Mouse (Mus musculus) layer of hippocampus, postnatal 14 days (tissue): ENCODE results near the gene Kat6b. TPM values are rescaled to one million over a fixed set of nuclear protein-coding genes. Genes with fewer than 3 reads are reported as not detected.
"Not testable (repeated sequence)": the region's sequence is repeated elsewhere in the genome, so short reads cannot be mapped to it uniquely, and the experiment has no call there.

Experiments
- DNase-seq, 2 experiments: peaks; one replicate each; pipeline ENCODE4 v3.0.0; 2021 to 2022; ENCODE audit warnings: low spot score in 2 of 2, mixed read lengths in 1 of 2
- total RNA-seq, 2 experiments: library from RNA; stranded (reverse); gene quantifications; 2 replicates each; pipeline ENCODE4 v1.2.3; 2021

The Kat6b gene
- total RNA-seq, 2 experiments from 2014 or later = 58.0 to 62.2 TPM

DNA sequence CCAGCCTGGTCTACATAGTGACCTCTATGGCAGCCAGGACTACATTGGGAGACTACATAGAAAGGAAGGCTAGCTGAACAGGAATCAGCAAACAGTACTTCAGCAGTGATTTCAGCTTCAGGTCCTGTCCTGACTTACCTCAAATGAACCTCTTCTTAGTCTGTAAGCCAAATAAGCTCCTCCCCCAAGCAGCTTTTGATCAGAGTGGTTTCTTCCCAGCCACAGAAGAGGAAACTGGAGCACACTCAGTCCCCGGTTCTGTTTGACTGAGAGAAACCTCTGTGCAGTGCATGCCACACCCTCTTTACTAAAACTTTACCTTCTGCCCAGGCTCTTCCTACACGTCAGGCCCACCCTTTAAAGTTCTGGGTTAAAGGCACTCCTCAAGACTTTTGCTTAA lies 172.6 kb downstream of the Kat6b start:
- no peak for DNase-seq

DNA sequence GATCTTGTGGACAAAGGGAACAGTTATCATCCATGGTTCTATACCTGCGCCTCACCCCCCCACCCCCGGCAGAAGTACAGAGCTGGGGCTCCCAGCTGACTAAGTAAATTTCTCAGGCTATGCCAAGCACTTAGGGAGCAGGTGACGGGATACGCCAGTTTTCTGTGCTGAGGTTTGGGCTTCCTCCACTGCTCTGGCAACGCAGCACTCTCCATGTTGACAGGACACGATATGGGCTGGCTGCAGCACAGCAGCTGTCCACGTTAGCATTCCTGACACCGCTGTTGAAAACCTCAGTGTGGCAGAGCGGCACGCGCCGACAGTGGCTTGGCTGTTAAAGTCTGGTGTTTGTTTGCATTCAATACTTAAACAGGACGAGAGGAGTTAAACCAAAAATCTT lies 177.9 kb downstream of the Kat6b start:
- DNase-seq = no peak

DNA sequence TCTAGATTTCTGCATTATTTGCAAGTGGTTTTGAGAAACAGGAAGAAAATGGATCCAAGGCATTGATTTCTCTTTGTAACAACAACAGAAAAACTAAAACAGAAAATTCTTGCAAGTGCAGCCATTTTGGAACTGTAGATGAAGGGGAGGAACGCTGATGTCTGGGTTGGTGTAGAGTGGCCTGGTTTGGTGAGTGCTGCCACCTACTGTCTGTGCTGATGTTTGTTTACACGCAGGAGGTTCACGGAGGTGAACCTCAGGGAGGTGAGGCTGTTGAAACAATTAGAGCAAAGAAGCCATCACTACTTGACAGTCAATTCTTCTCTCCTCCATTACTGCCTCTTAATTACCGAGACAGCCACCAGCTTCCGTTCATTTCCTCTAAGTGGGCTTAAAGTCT lies 178.4 kb downstream of the Kat6b start:
- DNase-seq = peak in 1 of 2 experiments; percentile 74

DNA sequence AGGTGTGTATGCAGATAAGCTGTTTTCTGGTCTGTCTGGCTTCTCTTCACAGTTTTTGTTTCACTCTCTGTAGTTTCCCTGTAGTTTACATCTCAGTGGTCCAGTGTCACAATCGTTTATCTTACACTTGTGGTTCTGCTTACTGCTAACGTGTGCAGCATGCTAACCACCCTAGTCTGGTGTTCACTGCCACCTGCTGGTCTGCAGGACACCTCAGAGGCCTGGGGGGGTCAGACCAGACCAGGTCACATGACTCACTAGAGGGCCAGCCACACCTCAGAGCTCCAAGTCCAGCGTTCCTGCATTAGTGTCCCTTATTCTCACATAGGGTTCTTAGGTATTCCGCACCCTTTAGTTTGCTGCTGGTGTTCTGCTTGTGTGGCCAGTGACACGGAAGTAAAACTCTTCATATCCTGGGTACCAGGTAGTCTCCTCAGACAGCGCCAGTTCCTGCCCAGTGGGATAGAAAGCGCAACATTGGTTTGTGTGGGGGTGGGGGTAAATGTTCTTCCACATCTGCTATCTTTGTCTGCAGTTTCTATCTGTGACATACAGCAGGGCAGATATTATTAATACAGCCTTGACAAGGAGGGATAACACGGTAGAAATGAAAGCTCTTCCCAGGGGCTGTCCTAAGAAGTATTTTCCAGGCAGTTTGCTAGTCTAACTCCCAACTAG lies 181.4 kb downstream of the Kat6b start:
- DNase-seq = no peak

DNA sequence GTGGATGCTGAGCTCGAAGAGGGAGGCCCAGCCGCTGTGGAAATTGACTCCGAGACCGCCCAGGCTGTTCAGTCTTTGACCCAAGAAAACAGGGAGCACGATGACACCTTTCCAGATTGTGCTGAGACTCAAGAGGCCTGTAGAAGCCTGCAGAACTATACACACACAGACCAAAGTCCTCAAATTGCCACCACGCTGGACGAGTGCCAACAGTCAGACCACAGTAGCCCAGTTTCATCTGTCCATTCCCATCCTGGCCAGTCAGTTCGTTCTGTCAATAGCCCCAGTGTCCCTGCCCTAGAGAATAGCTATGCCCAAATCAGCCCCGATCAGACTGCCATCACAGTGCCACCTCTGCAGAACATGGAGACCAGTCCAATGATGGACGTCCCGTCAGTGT lies 188.0 kb downstream of the Kat6b start:
- no peak for DNase-seq

DNA sequence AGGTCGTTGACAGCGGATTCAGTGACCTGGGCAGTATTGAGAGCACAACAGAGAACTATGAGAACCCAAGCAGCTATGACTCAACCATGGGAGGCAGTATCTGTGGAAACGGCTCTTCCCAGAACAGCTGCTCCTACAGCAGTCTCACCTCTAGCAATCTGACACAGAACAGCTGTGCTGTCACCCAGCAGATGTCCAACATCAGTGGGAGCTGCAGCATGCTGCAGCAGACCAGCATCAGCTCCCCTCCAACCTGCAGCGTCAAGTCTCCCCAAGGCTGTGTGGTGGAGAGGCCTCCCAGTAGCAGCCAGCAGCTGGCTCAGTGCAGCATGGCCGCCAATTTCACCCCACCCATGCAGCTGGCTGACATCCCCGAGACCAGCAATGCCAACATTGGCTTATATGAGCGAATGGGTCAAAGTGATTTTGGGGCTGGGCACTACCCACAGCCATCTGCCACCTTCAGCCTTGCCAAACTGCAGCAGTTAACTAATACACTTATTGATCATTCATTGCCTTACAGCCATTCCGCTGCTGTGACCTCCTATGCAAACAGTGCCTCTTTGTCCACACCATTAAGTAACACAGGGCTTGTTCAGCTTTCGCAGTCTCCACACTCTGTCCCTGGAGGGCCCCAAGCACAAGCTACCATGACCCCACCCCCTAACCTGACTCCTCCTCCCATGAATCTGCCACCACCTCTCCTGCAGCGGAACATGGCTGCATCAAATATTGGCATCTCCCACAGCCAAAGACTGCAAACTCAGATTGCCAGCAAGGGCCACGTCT lies 188.6 kb downstream of the Kat6b start:
- no peak for DNase-seq

DNA sequence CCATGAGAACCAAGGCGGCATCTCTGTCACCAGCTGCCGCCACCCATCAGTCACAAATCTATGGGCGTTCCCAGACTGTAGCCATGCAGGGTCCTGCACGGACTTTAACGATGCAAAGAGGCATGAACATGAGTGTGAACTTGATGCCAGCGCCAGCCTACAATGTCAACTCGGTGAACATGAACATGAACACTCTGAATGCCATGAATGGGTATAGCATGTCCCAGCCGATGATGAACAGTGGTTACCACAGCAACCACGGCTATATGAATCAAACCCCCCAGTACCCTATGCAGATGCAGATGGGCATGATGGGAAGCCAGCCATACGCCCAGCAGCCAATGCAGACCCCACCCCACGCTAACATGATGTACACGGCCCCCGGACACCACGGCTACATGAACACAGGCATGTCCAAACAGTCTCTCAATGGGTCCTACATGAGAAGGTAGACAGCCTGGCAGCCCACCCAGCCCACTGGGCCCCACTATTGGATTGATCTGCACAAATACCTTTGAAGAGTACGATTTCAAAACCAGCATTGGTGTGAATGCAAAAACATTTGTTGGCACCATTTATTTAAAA lies 189.3 kb downstream of the Kat6b start:
- DNase-seq = not testable (repeated sequence)

DNA sequence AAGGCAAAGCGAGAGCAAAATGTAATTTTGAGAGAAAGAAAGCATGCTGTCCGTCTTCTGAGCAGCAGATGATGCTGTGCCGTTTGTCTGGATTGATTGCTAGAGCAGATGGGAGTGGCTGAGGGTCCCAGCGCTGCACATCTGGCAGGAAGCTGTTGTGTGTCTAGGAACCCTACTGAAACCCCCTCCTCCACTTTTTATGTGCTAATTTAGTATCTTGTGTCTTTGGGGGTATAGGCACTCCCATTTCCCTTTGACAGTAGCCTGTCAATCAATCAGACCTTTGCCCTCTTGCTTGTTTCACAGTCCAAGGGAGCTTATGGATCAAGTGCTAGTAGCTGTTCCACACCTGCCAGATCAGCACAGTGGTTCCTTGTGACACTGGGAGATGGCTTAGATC lies 191.9 kb downstream of the Kat6b start:
- no peak for DNase-seq

DNA sequence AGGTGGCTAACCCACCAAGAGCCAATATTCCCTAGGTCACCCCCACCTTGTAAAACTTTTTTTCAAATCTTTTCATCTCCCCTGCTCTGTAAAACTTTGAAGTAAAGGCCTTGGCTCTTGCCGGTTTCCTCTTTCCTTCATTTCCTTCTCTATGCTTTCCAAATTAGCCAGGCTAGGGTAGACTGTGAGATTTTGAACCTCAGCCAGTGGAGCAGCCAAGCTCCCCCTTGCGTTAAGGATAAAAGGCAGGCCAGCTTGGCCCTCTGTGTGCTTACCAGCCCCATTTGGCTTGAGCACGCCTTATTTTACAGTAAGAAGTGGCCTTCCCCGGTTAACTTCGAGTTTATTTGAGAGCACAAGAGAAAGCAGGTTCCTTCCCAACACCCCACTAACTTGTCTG lies 193.2 kb downstream of the Kat6b start:
- DNase-seq = no peak

DNA sequence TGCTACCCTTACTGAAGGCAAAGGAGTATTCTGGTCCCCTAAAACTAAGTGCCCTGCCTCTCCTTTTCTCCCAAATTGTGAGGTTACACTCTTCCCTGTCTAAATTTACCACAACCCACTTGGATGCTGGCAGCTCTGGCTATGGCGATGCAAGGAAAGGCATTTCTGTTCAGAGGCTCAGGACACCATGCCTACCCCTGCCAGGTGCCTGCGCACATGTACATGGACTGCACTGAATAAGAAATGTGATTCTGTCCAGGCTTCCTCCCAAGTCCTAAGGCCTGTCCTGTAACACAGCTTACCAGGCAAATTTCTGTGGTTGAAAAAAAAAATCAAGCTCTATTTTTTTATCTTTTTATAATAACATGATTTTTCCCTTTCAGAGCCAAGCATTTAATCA lies 195.0 kb downstream of the Kat6b start:
- DNase-seq = no peak

DNA sequence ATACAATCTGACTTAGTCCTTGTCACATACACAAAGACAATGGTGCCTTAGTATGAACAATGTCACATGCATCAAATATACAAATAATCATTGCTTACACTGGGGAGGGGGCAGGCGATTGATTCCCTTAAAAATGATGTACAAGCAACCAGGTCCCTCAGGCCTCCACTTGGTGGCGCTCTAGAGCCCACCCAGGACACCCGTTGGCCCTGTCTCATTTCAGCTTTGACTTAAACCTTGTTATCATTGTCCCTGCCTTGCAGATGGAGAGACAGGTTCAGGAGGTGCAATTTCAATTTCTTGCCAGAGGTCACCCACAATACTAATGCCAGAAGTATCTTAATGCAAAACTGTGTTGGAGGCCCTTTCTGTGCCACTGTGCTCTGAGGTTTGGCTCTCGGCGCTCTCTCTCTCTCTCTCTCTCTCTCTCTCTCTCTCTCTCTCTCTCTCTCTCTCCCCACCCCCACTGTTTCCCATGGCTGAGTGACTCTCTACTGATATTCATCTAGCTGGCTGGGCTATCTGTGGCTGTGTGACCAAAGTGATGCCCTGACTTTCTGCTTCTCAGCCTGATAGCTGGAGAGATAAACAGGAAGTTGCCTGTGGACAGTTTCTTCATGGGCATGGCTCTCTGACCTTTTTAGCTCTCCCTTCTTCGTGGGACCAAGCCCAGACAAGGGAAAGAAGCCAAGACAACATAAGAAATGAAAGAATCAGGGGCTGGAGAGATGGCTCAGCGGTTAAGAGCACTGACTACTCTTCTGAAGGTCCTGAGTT lies 197.5 kb downstream of the Kat6b start:
- peak in 1 of 2 experiments; percentile 71 for DNase-seq

DNA sequence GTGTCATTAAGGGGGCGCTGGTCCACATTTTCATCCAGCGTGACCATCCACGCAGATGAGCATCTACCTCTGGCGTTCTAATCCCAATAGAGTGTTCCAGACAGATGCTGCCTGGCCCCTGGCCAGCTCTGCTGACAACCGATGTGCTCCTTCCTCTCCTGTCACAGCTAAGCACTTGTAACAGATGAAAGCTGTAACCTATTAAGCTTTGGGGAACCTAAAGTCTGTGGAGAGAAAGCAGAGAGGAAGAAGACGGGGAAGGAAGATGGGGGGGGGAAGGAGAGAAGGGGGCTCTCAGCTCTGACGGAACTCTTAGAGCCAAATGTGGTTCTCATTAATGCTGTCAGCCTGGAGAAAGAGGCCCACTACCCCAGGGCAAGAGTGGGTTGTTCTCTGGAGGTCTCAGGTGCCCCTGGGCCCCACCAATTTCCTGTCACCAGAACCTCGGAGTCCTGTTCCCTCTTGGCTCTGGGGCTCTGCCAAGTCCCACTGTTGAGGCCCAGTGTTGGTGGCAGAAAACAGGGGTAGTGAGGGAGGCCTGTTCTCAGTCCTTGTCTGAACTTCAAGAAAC lies 198.5 kb downstream of the Kat6b start:
- DNase-seq = no peak

DNA sequence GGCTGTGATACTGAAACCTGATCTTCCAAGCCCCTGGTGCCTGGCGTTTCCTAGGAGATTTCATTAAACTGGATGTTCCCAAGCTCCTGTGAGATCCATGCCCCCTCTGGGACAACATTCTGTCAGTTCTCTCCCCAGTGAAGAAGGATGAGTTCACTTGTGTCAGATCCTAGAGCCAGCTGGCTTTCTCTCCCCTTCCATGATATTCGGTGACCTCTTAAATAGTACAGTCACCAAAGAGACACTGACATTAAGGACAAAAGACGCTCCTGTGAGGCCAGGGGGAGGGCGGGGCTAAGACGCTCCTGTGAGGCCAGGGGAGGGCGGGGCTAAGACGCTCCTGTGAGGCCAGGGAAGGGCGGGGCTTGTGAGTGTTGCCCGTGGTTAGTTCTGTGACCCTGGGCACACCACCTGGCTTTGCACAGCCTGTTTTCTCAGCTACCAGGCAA lies 201.5 kb downstream of the Kat6b start:
- DNase-seq = no peak

DNA sequence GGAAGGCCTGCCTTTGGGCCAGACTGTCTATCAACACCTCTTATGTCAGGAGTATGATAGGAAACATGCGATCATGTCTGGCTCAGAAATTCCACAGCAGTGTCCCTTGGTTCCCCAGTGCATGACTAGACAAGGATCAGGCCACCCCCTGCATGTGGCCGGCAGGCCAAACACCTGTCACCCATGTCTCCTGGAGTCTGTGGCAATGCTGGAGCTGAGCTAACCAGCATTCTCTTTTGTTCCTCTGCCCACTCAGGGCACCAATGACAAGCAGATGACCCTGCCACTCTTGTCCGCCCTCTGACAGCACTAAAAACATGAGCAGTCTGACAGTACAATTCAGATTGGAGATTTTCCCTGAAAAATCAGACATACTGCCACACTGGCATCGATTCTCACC lies 202.6 kb downstream of the Kat6b start:
- no peak for DNase-seq

DNA sequence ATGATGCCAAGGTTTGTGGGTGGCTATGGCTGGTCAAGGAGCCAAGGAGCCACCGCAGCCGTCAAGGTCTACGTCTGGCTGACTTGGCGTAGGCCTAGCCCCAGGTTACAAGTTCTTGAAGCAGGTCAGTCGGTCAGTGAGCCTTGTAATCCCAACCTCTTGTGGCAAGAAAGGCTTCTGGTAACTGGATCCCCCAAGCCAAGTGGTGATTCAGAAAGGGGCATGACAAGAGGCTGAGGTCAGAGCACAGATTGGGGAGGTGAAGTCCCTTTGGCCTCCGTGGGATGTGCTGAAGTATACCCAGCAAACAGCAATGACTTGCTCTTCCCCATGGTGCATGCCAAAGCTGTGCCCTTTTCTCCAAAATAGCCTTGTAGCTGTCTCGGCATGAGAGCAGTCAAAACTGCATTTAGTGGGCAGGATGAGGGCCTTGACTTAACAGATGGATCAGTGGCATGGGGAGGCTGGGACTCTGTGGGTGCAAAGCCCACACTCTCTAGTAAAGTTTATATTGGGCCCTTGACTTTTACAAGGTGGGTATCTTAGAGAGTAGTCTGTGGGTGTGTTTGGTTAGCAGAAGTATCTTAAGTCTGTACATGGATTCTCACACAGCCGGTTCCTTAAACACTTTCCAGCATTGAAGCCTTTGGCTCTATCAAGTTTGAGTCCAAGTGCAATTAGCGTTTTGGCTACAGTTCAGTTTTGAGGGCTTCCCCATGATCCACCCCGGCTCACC lies 204.3 kb downstream of the Kat6b start:
- DNase-seq = no peak

DNA sequence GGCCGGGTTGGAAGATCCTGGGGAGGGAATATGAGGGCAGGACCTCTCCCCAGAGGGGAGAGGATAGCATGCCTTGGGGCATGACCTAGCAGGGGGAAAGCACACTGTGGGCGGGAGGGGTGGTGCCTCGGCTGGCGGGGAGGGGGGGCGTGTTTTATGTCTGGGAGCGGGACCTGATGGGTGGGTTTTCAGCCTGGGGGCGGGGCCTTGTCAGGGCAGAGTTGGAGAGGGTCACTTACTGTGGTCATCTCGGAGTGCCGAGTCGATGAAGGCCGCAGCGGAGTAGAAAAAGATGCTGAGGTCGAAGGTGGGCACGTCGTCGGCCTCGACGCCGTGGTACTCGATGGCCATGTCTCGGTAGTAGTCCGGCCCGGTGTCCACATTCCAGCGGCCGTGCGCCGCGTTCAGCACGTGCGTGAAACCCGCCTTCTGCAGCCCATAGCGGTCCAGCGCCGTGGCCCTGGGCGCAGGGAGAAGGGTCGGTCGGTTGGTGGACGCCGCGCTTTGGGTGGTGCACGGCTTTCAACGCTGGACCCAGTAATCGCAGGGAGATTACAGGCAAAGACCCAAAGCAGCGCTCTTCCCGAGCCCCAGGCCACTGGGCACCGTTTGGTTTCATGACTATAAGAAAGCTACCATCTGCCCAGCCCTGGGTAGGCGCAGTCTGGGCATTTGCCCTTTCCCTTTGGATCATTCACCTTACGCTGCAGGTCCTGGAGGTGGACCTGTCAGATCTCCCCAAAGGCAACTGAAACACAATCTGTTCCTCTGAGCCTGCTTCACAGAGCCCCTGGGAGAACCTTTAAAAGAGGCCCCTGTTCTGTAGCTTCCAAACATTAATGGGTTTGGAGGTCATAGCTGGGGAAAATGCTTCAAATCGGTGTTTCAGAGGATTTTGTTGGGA lies 205.4 kb downstream of the Kat6b start:
- no peak for DNase-seq

DNA sequence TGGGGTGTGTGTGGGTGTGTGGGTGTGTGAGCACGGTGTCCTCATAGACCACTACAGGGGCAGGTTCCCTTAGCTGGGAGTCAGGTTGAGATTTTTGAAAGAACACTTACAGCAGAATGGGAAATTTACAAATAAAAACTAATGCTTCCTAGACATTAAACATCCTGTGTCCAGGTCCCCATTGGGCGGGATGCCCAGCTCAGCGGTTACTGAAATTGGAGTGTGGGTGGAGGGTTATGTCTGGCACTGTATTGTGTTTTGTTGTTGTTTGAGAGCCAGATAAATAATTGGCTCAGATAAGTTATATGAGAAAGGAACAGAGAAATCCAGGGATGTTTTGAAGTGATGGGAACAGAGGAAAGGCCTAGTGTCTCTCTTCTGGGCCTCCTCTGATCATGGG lies 209.8 kb downstream of the Kat6b start:
- no peak for DNase-seq

DNA sequence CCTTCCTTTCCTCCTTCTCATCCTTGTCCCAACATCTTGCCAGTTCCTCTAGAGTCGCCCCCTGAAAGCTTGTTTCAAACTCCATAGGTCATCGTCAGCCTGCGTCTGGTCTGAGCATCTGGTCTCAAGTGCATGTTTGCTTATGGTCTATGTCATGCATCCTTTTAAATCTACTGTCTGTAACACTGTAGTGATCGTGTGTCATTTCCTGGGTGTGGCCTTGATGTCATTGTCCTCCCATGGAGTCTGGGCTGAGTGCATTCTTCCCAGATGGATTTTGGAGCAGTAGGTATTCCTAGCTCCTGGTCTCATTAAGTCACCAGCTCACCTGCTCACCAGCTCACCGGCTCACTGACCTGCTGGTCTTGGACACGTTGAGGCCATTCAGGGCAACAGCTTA lies 213.8 kb downstream of the Kat6b start:
- no peak for DNase-seq

DNA sequence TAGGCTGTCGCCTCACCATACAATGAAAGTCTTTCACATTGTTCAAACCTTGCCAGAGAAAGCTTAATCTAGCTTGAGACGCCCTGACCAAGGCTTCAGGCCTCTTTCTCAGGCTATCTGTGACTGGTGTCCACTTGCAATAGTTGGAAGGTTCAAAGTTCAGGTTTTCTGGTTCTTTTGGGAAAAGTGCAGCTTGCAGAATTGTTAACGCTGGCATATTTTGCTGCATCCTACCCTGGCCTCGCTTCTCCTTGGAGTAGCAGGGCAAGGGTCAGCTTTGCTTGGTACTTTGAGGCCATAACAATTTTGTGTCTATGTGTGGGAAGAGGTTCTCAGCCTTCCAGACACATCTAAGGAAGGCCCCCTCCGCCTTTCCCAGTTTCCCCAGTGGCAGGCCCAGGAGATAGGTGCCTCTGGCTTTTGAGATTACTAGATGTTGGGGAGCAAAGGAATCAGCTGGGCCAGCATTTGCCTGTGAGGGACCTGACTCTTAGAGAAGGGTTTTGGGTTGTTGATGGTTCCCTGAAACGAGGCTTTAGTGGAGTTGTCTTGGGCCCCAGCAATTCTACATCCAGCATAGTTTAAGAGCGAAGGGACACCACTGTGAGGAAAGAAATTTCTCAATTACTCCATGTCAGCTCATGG lies 215.1 kb downstream of the Kat6b start:
- DNase-seq = no peak
